Mouse (Mus musculus) B cell, adult (primary cell): Measurements from ENCODE around the gene Smc1a. TPM values are rescaled to one million over a fixed set of nuclear protein-coding genes. Genes with fewer than 3 reads are reported as not detected.

Source experiments
- total RNA-seq: library from RNA; stranded (reverse); gene quantifications from 4 replicates; pipeline ENCODE4 v1.2.4, GENCODE M21; 2023; ENCODE audit not compliant: inconsistent age

The Smc1a gene
- total RNA-seq, result 99.3 to 113 TPM (median 104 TPM) in 4 replicates

DNA sequence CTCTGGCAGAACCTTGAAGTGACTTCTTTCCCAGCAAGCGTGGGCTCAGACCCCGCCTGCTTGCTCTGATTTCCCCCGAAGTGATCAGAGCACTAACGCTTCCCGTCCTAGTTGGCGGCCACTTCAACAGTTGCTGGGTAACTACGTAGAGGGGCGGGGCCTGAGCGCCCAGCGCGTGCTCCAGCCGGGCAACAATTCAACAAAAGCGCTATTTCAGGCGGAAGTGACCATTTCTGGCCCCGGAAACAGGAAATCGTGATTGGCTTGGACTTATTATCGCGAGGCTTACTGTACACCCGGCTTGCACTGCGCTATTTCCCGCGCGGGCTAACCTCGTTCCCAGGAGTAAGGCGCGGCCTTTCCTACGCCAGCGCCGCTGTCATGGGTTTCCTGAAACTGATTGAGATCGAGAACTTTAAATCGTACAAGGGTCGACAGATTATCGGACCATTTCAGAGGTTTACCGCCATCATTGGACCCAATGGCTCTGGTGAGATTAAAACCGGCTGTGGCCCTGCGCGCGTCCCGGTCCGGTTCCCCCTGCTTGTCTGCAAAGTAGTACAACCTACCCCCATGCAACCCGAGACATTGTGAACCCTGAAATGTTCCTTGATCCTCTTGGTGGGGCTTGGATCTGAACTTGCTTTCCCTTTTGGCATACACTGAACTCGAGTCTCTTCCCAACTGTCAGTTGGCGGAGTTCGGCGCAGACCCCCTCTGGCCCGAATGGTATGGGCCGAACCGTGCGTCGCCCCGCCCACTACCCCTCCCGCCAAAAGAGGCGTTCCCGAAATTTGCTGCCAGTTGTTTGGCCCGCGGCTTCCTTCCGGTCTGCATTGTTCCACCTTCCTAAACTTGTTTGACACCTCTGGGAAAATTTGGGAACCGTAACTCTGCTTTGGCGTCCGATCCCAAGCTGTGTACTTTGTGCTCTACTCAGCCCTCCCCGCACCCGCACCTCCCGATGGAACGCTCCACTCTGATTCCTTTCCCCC, at the start of gene Smc1a, which contains the start of gene Ribc1:
TSS of gene Smc1a (plus strand) at position 278 of the 995 bp plus-strand sequence.
TSS of gene Ribc1 (minus strand) at position 145 of the 995 bp plus-strand sequence.

DNA sequence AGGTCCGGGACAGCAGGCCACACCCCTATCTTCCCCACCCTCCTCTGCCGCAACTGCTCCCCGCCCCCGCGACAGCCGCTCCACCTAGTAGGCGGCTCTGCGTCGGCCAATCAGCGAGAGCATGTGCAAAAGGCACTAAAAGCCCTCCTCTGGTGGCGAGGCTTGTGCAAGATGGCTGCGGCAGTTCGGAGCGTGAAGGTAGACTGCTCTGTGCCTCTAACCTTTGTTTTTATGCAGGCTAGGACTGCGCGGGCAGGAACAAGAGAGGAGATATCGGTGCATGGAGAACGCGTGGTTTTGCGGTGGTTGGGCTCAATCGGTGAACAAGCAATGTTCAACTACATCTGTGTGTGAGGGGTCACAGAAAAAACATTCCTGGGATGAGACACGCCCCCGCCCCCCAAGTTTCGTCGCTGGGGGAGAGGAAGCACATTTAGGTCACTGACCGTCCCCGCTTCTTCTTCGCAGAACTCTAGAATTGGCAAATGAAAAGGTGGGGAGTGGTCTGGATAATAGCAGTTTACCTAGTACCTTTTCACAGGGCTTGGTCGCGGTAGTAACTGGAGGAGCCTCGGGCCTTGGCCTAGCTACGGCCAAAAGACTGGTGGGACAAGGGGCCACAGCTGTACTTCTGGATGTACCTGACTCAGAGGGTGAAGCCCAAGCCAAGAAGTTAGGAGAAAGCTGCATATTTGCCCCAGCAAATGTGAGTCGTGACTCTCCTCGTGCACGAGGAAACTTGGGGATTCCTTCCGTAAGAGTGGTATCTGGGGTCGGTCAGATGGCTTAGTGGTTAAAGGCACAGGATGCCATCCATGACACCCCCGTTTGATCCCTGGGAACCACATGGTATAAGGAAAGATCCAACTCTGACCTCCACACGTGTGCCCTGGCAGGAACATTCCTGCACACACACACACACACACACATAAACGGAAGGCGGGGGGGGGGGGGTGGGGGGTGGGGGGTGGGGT, 14.2 kb upstream of the Smc1a start, which contains the start of gene Hsd17b10:
TSS of gene Hsd17b10 (plus strand) at position 109 of the 974 bp plus-strand sequence.

Other genes starting within 250 kb of the Smc1a start
- 284 to 314 TPM (median 301 TPM) in 4 replicates for gene Huwe1, start 215.6 kb upstream of the Smc1a start, total RNA-seq
- gene Hsd17b10, start 14.6 kb upstream of the Smc1a start, total RNA-seq, result 33.0 to 37.6 TPM (median 35.0 TPM) in 4 replicates
- gene Ribc1, start 133 bp upstream of the Smc1a start, total RNA-seq, result 0.69 to 2.3 TPM (median 1.3 TPM) in 4 replicates
- gene Iqsec2, start 127.8 kb downstream of the Smc1a start, total RNA-seq, result 1.4 to 4.3 TPM (median 1.7 TPM) in 4 replicates
- 129 to 153 TPM (median 140 TPM) in 4 replicates for gene Kdm5c, start 216.6 kb downstream of the Smc1a start, total RNA-seq